Mouse (Mus musculus): ENCODE data around the gene Adipor2.

The Adipor2 gene

GRCm38 (mm10) chr6:119350703-119351198 lies 66.8 kb downstream of the Adipor2 start:
- no peak for DNase-seq (ENCODE audit: low read depth, low spot score)

- DNase-seq (ENCODE audit: low read depth, low spot score): peak; percentile 74
These were observed 69.3 kb downstream of the Adipor2 start for GRCm38 (mm10) chr6:119348234-119348633.

- DNase-seq (ENCODE audit: low read depth, low spot score): no peak
These were observed 69.7 kb downstream of the Adipor2 start for GRCm38 (mm10) chr6:119347813-119348212.

- DNase-seq (ENCODE audit: low read depth, low spot score): no peak
These were observed 71.2 kb downstream of the Adipor2 start for GRCm38 (mm10) chr6:119346257-119346656.

GRCm38 (mm10) chr6:119341409-119341808 lies 76.1 kb downstream of the Adipor2 start:
- peak; percentile 56 for DNase-seq (ENCODE audit: low read depth, low spot score)

- DNase-seq (ENCODE audit: low read depth, low spot score): peak; percentile 84
These were observed 79.2 kb downstream of the Adipor2 start for GRCm38 (mm10) chr6:119338121-119338912.

- DNase-seq (ENCODE audit: low read depth, low spot score): no peak
These were observed 80.2 kb downstream of the Adipor2 start for GRCm38 (mm10) chr6:119337287-119337686.

- no peak for DNase-seq (ENCODE audit: low read depth, low spot score)
These were observed 81.4 kb downstream of the Adipor2 start for GRCm38 (mm10) chr6:119336124-119336523.

- no peak for DNase-seq (ENCODE audit: low read depth, low spot score)
These were observed 83.7 kb downstream of the Adipor2 start for GRCm38 (mm10) chr6:119333831-119334230.

- DNase-seq (ENCODE audit: low read depth, low spot score): no peak
These were observed 84.3 kb downstream of the Adipor2 start for GRCm38 (mm10) chr6:119333202-119333601.

GRCm38 (mm10) chr6:119332111-119332510 lies 85.4 kb downstream of the Adipor2 start:
- peak; percentile 85 for DNase-seq (ENCODE audit: low read depth, low spot score)

- peak; percentile 46 for DNase-seq (ENCODE audit: low read depth, low spot score)
These were observed 87.0 kb downstream of the Adipor2 start, which contains the start of gene Lrtm2 for GRCm38 (mm10) chr6:119330506-119330905. Lrtm2 (minus strand) TSS chr6:119330766.

GRCm38 (mm10) chr6:119329936-119330335 lies 87.6 kb downstream of the Adipor2 start:
- DNase-seq (ENCODE audit: low read depth, low spot score): no peak

GRCm38 (mm10) chr6:119329215-119329714 lies 88.2 kb downstream of the Adipor2 start:
- DNase-seq (ENCODE audit: low read depth, low spot score): peak; percentile 26

GRCm38 (mm10) chr6:119328521-119329115 lies 88.9 kb downstream of the Adipor2 start:
- peak; percentile 61 for DNase-seq (ENCODE audit: low read depth, low spot score)

GRCm38 (mm10) chr6:119326541-119326940 lies 91.0 kb downstream of the Adipor2 start:
- DNase-seq (ENCODE audit: low read depth, low spot score): no peak

GRCm38 (mm10) chr6:119325978-119326377 lies 91.5 kb downstream of the Adipor2 start:
- DNase-seq (ENCODE audit: low read depth, low spot score): no peak

GRCm38 (mm10) chr6:119324776-119325175 lies 92.7 kb downstream of the Adipor2 start:
- peak; percentile 97 for DNase-seq (ENCODE audit: low read depth, low spot score)

- DNase-seq (ENCODE audit: low read depth, low spot score): no peak
These were observed 95.8 kb downstream of the Adipor2 start for GRCm38 (mm10) chr6:119321752-119322151.

GRCm38 (mm10) chr6:119320481-119320880 lies 97.0 kb downstream of the Adipor2 start:
- DNase-seq (ENCODE audit: low read depth, low spot score): peak; percentile 71

- DNase-seq (ENCODE audit: low read depth, low spot score): peak; percentile 81
These were observed 98.1 kb downstream of the Adipor2 start for GRCm38 (mm10) chr6:119319358-119319757.

GRCm38 (mm10) chr6:119318732-119319131 lies 98.8 kb downstream of the Adipor2 start:
- no peak for DNase-seq (ENCODE audit: low read depth, low spot score)
